Mouse (Mus musculus): ENCODE measurements around the gene Pnma1.

- TF ChIP-seq CEBPB (IDR thresholded peaks at IDR 0.05; ENCODE audit: insufficient read depth, poor library complexity, severe bottlenecking) = no peak
- TF ChIP-seq USF1 (IDR thresholded peaks at IDR 0.05; ENCODE audit: low read depth) = no peak
- TF ChIP-seq POLR2A (IDR thresholded peaks at IDR 0.05; ENCODE audit: insufficient read length, low read depth) = no peak
- no peak for TF ChIP-seq TCF12 (IDR thresholded peaks at IDR 0.05; ENCODE audit: insufficient read depth, poor library complexity, severe bottlenecking)
- no peak for TF ChIP-seq MAX (IDR thresholded peaks at IDR 0.05; ENCODE audit: low read depth)
- TF ChIP-seq REST (IDR thresholded peaks at IDR 0.05; ENCODE audit: insufficient read depth, insufficient read length) = no peak
- no peak for TF ChIP-seq E2F4 (IDR thresholded peaks at IDR 0.05; ENCODE audit: insufficient read depth)
- no peak for TF ChIP-seq SRF (IDR thresholded peaks at IDR 0.05; ENCODE audit: control insufficient read depth, insufficient read length, low read depth)
- TF ChIP-seq MYOD1 (IDR thresholded peaks at IDR 0.05; ENCODE audit: control insufficient read depth in 1 of 3, insufficient read length in 2 of 3, low read depth in 2 of 3) = no peak
- TF ChIP-seq POLR2AphosphoS2 (IDR thresholded peaks at IDR 0.05; ENCODE audit: insufficient read length, low read depth) = no peak
- TF ChIP-seq MYOG (IDR thresholded peaks at IDR 0.05; ENCODE audit: control insufficient read depth in 1 of 3, insufficient read depth in 1 of 3, insufficient read length in 2 of 3, low read depth in 2 of 3) = no peak
- no peak for TF ChIP-seq TCF3 (IDR thresholded peaks at IDR 0.05; ENCODE audit: insufficient read length, low read depth)
Measured at GRCm38 (mm10) chr12:84153414-84153813, 5.1 kb upstream of the Pnma1 start.
